Mouse (Mus musculus) C2C12 (cell line): ENCODE measurements around the gene Fam240b. TPM values are rescaled to one million over a fixed set of nuclear protein-coding genes. Genes with fewer than 3 reads are reported as not detected.

Source experiments
- H3K27me3 ChIP-seq: one replicate; pipeline ENCODE4 v1.6.1; 2011; ENCODE audit not compliant: control insufficient read depth, insufficient read depth, insufficient read length
- H3K36me3 ChIP-seq: one replicate; pipeline ENCODE4 v1.6.1; 2011; ENCODE audit not compliant: control insufficient read depth, insufficient read depth
- H3K4me3 ChIP-seq: one replicate; pipeline ENCODE4 v1.5.1; 2011; ENCODE audit warnings: mild to moderate bottlenecking, control low read depth; ENCODE audit not compliant: poor library complexity, insufficient read depth, severe bottlenecking
- H3K79me2 ChIP-seq: one replicate; pipeline ENCODE4 v1.6.1; 2011; ENCODE audit not compliant: control insufficient read depth, insufficient read depth
- H3K79me3 ChIP-seq: one replicate; pipeline ENCODE4 v1.6.1; 2011; ENCODE audit warnings: low read depth, control low read depth
- H3ac ChIP-seq: one replicate; pipeline ENCODE3; 2011; ENCODE audit warnings: low read depth; ENCODE audit not compliant: control insufficient read depth, insufficient read length
- CEBPB ChIP-seq: IDR thresholded peaks from one replicate; pipeline ENCODE4 v1.6.1; 2011; ENCODE audit warnings: low read depth, mild to moderate bottlenecking, control low read depth, moderate library complexity
- CTCF ChIP-seq: IDR thresholded peaks from one replicate; pipeline ENCODE4 v1.5.1; 2011; ENCODE audit not compliant: control insufficient read depth, insufficient read depth, insufficient read length
- FOSL1 ChIP-seq: IDR thresholded peaks from one replicate; pipeline ENCODE4 v1.8.0; 2011; ENCODE audit warnings: mild to moderate bottlenecking, low read length; ENCODE audit not compliant: poor library complexity, insufficient read depth, severe bottlenecking
- MAX ChIP-seq: IDR thresholded peaks from one replicate; pipeline ENCODE4 v1.6.1; 2011; ENCODE audit warnings: mild to moderate bottlenecking, control low read depth
- MYOD1 ChIP-seq: IDR thresholded peaks from one replicate; pipeline ENCODE4 v1.6.1; 2011; ENCODE audit warnings: low read depth; ENCODE audit not compliant: control insufficient read depth, insufficient read length
- MYOG ChIP-seq: IDR thresholded peaks from one replicate; pipeline ENCODE4 v1.6.1; 2011; ENCODE audit not compliant: control insufficient read depth, insufficient read length; ENCODE audit errors: extremely low read depth
- USF1 ChIP-seq: IDR thresholded peaks from one replicate; pipeline ENCODE4 v1.6.1; 2011; ENCODE audit warnings: low read depth, mild to moderate bottlenecking, control low read depth, moderate library complexity
- polyA plus RNA-seq: library from polyadenylated mRNA; unstranded; fragments of >200 nt; fragmentation: generic; extraction: Trizol; gene quantifications from one replicate; pipeline ENCODE4 v1.2.1, GENCODE M21; 2012; ENCODE audit warnings: missing spikeins

The Fam240b gene
- polyA plus RNA-seq, 1 experiment: not detected

DNA sequence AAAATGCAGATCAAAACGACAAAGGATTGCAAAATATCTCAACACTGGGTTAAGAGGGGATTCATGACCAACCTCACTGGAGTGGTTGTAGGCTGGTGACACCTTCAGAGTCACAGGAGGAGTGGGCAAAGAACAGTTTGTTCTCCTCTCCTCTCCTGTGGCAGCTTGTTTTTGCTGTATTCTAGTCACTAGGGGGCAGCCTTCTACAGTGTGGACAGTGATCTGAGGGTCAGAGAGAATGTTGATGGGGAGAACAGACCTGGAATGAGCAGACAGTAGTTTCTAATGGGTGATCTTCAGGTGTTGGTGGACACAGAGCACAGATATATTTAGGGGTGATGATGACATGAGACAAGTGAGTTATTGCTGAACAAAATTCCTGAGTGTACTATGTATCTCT is 49.6 kb downstream of the Fam240b start:
- Histone ChIP-seq H3K79me2 (no peaks in the 10 kb centered on the region), H3K36me3 (no peaks in the 10 kb centered on the region), H3K79me3 (no peaks in the 10 kb centered on the region), H3K4me3 (no peak overlapping the region), H3K27me3 (no peaks in the 10 kb centered on the region), H3ac (no peak overlapping the region)
- no peak for TF ChIP-seq MAX
- no peak for TF ChIP-seq FOSL1
- no peak for TF ChIP-seq MYOD1
- no peak for TF ChIP-seq CEBPB
- TF ChIP-seq CTCF: no peak
- TF ChIP-seq USF1: no peak
- TF ChIP-seq MYOG: no peak

DNA sequence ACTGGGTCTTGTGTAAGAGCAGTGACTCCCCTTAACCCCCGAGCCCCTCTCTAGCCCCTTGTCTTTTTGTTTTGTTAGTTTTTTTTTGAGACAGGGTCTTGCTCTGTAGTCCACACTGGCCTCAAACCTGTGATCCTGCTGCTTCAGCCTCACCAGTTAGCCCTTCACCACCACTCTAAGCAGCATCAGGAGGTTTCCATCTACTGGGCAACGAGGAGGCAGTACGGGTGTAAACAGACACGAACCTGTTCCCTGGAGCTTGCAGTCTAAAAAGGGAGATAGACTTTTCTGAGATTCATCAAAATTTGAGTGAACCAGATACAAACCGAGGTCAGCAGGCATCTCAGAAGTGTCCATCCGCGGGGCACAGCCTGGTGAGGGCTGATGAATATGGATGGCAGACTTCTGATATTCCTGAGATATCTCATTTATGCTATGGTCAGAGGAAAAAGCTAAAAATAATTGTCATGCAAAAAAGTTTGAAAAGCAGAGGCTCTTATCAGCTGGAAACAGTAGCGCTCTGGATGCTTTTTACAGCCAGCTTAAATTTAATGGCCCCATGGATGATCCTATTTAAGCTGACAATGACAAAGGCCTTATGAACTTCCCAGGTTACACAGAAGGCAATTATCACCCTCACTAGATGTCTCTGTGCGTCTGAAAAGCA is 52.2 kb downstream of the Fam240b start:
- Histone ChIP-seq H3K79me2 (no peaks in the 10 kb centered on the region), H3K36me3 (no peaks in the 10 kb centered on the region), H3K27me3 (no peaks in the 10 kb centered on the region), H3ac (no peak overlapping the region), H3K4me3 (no peak overlapping the region), H3K79me3 (no peaks in the 10 kb centered on the region)
- no peak for TF ChIP-seq FOSL1
- TF ChIP-seq MYOD1: no peak
- TF ChIP-seq MYOG: no peak

DNA sequence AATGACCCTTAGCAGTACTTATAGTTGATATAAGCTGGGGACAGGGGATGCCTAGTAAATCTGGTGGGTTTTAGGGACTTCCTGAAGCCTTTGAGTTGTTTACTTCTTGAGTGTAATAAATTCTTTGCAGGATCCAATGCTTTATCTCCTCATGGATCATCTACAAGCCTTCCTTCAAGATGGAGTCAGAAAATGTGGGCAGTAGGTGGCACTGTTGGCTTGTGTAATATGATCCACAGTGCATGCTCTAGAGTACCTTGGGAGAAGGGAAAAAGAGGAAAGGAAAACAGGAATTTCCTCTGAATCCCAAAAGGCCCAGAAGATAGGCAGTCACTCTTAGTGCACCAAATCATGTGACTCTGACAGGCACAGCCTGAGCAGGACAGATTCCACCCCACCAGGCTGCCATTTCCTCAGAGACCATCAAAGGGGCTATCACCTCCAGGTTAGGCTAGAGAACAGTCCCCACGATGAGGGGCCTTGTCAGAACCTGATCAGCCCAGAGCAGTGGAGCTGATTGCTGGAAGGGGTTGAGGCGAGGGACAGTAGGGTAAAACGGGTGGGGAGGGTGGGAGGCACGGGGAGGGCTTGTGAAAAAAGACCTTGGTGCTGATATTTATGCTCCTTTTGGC is 54.2 kb downstream of the Fam240b start:
- no peak for TF ChIP-seq MAX
- TF ChIP-seq USF1: no peak
- TF ChIP-seq CEBPB: no peak
- no peak for TF ChIP-seq CTCF
- TF ChIP-seq FOSL1: no peak
- TF ChIP-seq MYOG: no peak
- TF ChIP-seq MYOD1: no peak

DNA sequence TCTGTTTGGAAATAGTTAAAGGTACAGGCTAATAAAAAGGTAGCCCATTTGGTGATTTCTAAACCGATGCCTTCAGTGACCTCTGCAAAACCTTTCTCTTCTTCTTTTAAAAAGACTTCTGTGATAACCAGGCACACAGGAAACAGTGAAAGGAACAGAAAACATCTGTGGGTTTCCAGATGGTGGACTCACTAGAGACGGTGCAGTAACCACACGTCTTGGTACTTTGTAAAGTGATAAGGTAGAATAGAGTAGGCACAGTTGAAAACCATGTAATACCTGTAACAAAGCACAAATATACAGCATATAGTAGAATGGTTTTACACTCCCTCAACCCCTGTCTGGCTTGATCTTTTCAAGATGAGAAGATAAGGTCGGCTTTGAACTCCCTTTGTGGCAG is 57.0 kb downstream of the Fam240b start:
- Histone ChIP-seq H3ac (no peak overlapping the region), H3K79me3 (no peaks in the 10 kb centered on the region), H3K79me2 (no peaks in the 10 kb centered on the region), H3K36me3 (no peaks in the 10 kb centered on the region), H3K27me3 (no peaks in the 10 kb centered on the region), H3K4me3 (no peak overlapping the region)
- TF ChIP-seq USF1 (no peak), MYOD1 (no peak), MYOG (no peak), MAX (no peak), FOSL1 (no peak), CTCF (no peak), CEBPB (no peak)

More for the DNA sequence above, 54.2 kb downstream of the Fam240b start:
- no peaks in the 10 kb centered on the region for H3K36me3 ChIP-seq
- no peak overlapping the region for H3ac ChIP-seq
- H3K79me2 ChIP-seq: no peaks in the 10 kb centered on the region
- no peaks in the 10 kb centered on the region for H3K27me3 ChIP-seq
- no peaks in the 10 kb centered on the region for H3K79me3 ChIP-seq
- H3K4me3 ChIP-seq: no peak overlapping the region

DNA sequence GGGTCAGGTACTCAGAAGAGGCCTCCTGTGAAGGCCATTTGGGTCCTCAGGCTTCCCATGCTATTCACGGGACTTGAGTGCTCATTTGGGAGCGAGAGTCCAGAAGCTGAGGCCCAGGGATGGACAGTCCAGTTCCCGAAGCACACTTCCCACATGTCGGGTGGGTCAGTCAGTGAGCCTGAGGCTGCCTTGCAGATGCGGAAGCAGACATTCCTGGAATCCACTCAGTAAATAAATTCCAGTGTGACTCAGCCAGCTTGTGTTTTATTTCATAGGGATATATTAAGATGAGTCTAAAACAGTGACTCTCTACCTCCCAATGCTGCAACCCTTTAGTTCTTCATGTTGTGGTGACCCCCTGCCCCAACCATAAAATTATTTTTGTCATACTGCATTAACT is 58.1 kb downstream of the Fam240b start:
- no peak overlapping the region for H3K4me3 ChIP-seq
- H3K27me3 ChIP-seq: no peaks in the 10 kb centered on the region
- TF ChIP-seq USF1: no peak
- TF ChIP-seq MYOD1: no peak
- TF ChIP-seq CEBPB: no peak
- TF ChIP-seq MYOG: no peak
- no peak for TF ChIP-seq CTCF
- no peak for TF ChIP-seq MAX
- no peak for TF ChIP-seq FOSL1
- H3K79me3 ChIP-seq: no peaks in the 10 kb centered on the region
- no peaks in the 10 kb centered on the region for H3K36me3 ChIP-seq
- no peaks in the 10 kb centered on the region for H3K79me2 ChIP-seq
- peak overlapping the region; percentile 31 for H3ac ChIP-seq
